Mouse (Mus musculus) heart, embryonic 16.5 days (tissue): Measurements from ENCODE around the gene Tut7. TPM values are rescaled to one million over a fixed set of nuclear protein-coding genes. Genes with fewer than 3 reads are reported as not detected.
A peak's percentile ranks its signal among the peaks of the same experiment; 100 is the strongest.

Source experiments
- ATAC-seq: fragments of 200-750 bp; cut with Nextera tagmentation; replicated peaks from 2 replicates; pipeline ENCODE4 v1.8.0; 2017; ENCODE audit warnings: moderate number of reproducible peaks; ENCODE audit not compliant: insufficient read depth, low FRiP score; ENCODE audit errors: extremely low read depth
- H3K27ac ChIP-seq: fragments of 300-500 bp; sonication (generic); 2 replicates; pipeline ENCODE4 v1.5.1; 2014; ENCODE audit warnings: mild to moderate bottlenecking, low read length, control low read depth, moderate library complexity
- H3K27me3 ChIP-seq: fragments of 300-500 bp; sonication (generic); 2 replicates; pipeline ENCODE4 v1.6.1; 2014; ENCODE audit warnings: low read length, mixed read lengths; ENCODE audit not compliant: control insufficient read depth, insufficient read depth
- H3K36me3 ChIP-seq: fragments of 300-500 bp; sonication (generic); 2 replicates; pipeline ENCODE4 v1.6.1; 2014; ENCODE audit not compliant: control insufficient read depth, insufficient read depth
- H3K4me1 ChIP-seq: fragments of 300-500 bp; sonication (generic); 2 replicates; pipeline ENCODE4 v1.6.1; 2014; ENCODE audit warnings: low read length, mixed read lengths; ENCODE audit not compliant: control insufficient read depth, insufficient read depth
- H3K4me2 ChIP-seq: fragments of 300-500 bp; sonication (generic); 2 replicates; pipeline ENCODE4 v1.6.1; 2014; ENCODE audit warnings: low read depth, mild to moderate bottlenecking, control low read depth, low read length
- H3K4me3 ChIP-seq: fragments of 300-500 bp; sonication (generic); 2 replicates; pipeline ENCODE4 v1.5.1; 2014; ENCODE audit warnings: mild to moderate bottlenecking, control low read depth, low read length
- H3K9ac ChIP-seq: fragments of 300-500 bp; sonication (generic); 2 replicates; pipeline ENCODE4 v1.6.1; 2014; ENCODE audit warnings: low read length, control low read depth
- H3K9me3 ChIP-seq: fragments of 300-500 bp; sonication (generic); replicated peaks from 2 replicates; pipeline ENCODE4 v1.6.1; 2016; ENCODE audit warnings: low read length; ENCODE audit not compliant: control insufficient read depth
- WGBS: fragments of 180-500 bp; shearing (Covaris S2); extraction: QIAGEN DNeasy Blood & Tissue Kit; methylation state at CpG from one replicate; pipeline ENCODE4 v1.1.7; 2014; 5-methylcytosine and 5-hydroxymethylcytosine counted together
- polyA plus RNA-seq: library from polyadenylated mRNA; unstranded; fragments of >200 nt; fragmentation: Nextera tagmentation; extraction: Ambion mirVana; gene quantifications from 2 replicates; pipeline ENCODE4 v1.2.1, GENCODE M21; 2015

Tut7 gene
- polyA plus RNA-seq, 1 experiment from 2014 or later, result 32.7 TPM

DNA sequence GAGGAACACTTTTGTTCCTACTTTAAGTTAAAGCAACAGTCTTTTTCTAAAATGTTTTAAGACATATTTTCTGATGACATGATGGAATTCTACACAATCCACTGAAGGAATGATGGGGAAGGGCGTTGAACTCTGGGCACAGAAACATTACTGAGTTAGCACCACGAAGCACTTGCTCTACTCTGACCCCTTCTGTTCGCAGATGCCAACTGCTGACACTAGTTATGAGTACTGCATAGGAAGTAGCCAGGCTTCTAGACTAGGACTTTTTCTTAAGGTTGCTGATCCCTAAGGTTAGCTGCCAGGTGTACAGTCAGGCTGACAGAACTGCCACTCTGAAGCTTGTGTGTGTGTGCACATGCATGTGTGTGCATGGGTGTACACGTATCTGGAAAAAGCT is 43.7 kb downstream of the Tut7 start:
- no peak overlapping the region for H3K4me3 ChIP-seq
- peaks cover 4% of the 10 kb centered on the region for H3K4me1 ChIP-seq
- H3K36me3 ChIP-seq, result peaks cover 54% of the 10 kb centered on the region
- 78% methylated on average over 4 of the region's 4 CpGs for WGBS
- H3K27me3 ChIP-seq, result no peaks in the 10 kb centered on the region
- ATAC-seq, result no peak
- H3K27ac ChIP-seq, result no peak overlapping the region
- H3K9ac ChIP-seq, result no peak overlapping the region
- H3K4me2 ChIP-seq, result no peak overlapping the region
- no peaks in the 10 kb centered on the region for H3K9me3 ChIP-seq

DNA sequence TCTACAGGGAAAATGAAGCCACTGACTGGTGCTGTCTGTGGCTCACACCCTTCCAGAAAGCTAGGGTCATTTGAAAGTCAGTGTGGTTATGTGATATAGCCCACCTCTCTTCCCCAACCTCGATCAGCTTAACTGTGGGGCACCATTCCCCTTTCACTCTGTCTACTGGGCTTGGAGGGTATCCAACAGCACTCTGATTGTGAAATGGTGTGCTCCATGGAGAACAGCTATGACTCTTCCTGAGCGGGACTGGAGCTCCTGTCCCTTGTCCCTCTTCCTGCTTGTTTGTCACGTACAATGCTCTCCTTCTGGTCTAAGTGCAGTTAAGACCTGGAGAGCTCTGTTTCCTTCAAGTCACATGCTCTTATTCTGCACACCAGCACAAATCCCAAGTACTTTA is 47.8 kb downstream of the Tut7 start:
- peaks cover 25% of the 10 kb centered on the region for H3K36me3 ChIP-seq
- H3K4me2 ChIP-seq, result 0 out of 2 replicates have a peak overlapping the region, but pooled peaks have one; percentile 7
- H3K9me3 ChIP-seq, result no peaks in the 10 kb centered on the region
- H3K27ac ChIP-seq, result peak overlapping the region; percentile 76
- H3K27me3 ChIP-seq, result no peaks in the 10 kb centered on the region
- H3K4me1 ChIP-seq, result peaks cover 12% of the 10 kb centered on the region
- ATAC-seq, result peak; percentile 67
- WGBS, result 39% methylated on average over 3 of the region's 3 CpGs
- no peak overlapping the region for H3K4me3 ChIP-seq
- H3K9ac ChIP-seq, result no peak overlapping the region

DNA sequence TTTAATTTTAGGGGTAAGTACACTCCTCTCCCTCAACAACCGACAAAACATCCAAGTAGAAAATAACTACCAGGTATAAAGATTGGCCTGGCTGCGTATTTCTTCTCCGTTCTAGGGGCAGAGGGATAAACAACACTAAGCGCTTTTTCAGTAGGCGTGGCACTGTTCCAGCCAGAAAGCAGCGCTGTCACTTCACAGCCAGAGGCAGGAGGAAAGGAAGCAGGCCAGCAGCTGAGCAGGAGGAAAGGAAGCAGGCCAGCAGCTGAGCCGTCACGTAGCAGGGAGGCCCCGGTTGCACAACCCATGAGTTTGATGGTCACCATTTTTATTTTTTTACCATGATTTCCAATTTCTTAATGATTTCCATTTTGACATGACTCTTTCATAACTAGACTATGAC is 51.7 kb downstream of the Tut7 start:
- Histone ChIP-seq H3K4me3 (peak overlapping the region; percentile 91; the same call in 1 of the 2 replicates), H3K36me3 (peaks cover 11% of the 10 kb centered on the region), H3K4me2 (peak overlapping the region; percentile 85), H3K4me1 (peaks cover 35% of the 10 kb centered on the region), H3K27me3 (no peaks in the 10 kb centered on the region), H3K9me3 (no peaks in the 10 kb centered on the region), H3K9ac (peak overlapping the region; percentile 92; the same call in 1 of the 2 replicates), H3K27ac (peak overlapping the region; percentile 100)
- peak; percentile 12 for ATAC-seq
- 9% methylated on average over 9 of the region's 9 CpGs for WGBS

DNA sequence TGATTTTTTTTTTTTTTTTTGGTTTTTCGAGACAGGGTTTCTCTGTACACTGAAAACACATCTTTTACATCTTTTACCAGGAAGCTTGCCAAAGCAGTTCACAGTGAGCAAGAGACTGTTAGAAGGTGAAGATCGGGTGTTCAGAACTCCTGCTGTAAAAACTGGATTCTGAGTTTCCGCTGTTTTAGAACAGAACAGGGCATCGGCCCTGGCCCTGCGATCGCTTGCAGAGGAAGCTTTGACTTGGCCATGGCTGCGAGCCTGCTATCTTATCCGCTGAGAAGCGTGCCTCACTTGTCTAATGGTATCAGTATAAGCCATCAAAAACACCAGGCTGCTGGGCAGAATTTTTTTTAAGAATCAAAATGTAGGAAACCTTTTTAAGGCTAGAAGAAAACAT is 52.1 kb downstream of the Tut7 start:
- no peak for ATAC-seq
- peaks cover 39% of the 10 kb centered on the region for H3K4me1 ChIP-seq
- peak overlapping the region; percentile 85 for H3K4me2 ChIP-seq

DNA sequence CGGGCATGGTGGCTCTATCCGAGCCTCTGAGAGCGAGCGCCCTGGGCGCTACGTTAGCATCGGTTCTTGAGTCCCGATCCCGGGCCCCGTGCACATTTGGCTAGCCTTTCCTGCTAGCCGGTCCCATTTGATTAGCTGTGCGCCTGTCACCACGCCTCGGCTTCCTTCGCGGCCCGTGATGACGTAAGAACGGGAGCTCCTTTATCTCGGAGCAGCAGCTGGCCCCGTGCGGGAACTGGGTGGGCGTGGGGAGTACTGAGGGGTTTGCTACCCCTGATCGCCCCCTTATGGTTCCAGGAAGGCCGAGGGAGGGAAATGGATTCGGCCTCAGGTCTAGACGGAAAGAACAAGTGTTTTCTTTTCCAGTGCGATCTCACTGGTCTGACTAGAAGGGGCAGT is 52.8 kb downstream of the Tut7 start:
- H3K9ac ChIP-seq, result peak overlapping the region; percentile 92
- H3K27ac ChIP-seq, result peak overlapping the region; percentile 100
- H3K4me3 ChIP-seq, result peak overlapping the region; percentile 91
- H3K4me2 ChIP-seq, result peak overlapping the region; percentile 85
- no peaks in the 10 kb centered on the region for H3K27me3 ChIP-seq
- peaks cover 11% of the 10 kb centered on the region for H3K36me3 ChIP-seq
- H3K4me1 ChIP-seq, result peaks cover 44% of the 10 kb centered on the region
- no peaks in the 10 kb centered on the region for H3K9me3 ChIP-seq
- WGBS, result under 1% methylated on average over 28 of the region's 28 CpGs
- ATAC-seq, result peak; percentile 75

More for the DNA sequence above, 52.1 kb downstream of the Tut7 start:
- WGBS, result 25% methylated on average over 9 of the region's 9 CpGs
- H3K36me3 ChIP-seq, result peaks cover 11% of the 10 kb centered on the region
- H3K27me3 ChIP-seq, result no peaks in the 10 kb centered on the region
- peak overlapping the region; percentile 91 for H3K4me3 ChIP-seq
- no peaks in the 10 kb centered on the region for H3K9me3 ChIP-seq
- peak overlapping the region; percentile 92 for H3K9ac ChIP-seq
- H3K27ac ChIP-seq, result peak overlapping the region; percentile 100

DNA sequence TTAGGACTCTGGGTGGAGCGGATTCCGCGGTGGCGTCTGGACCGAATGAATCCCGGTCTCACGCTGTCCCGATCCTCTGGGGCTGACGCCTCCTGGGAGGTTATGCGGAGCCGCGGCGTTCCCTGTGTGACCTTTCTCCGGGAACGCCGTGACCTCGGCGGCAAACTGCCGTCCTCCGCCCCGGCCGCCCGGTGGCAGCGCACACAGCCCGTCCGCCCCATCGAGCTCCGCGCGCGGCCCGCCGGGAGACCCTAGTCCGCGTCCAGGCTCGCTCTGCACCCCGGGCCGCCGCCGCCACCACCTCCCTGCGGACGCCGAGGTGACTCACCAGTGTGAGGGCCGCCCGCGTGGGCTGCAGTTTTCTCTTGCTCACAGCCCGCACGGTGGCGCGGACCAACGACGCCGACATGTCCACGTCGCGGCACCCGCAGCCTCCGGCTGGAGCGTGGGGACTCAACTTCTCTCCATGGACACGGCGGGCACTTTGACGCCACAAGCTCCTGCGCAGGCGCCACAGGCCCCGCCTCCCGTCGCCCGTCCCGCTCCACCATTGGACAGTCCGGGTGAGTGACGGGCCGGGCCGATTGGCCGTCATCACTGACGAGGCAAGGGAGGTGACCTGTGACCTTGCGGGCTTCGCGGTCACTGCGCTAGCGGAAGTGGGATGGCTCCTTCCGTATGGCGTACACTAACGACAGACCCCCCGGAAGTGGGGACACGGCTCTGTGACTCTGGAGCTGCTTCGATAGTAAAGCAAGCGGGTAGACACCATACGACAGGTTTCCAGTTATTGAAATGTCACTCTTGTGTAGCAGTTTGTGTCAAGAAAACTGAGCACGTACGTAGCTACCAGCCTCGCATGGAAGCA is 53.4 kb downstream of the Tut7 start, which contains the start of gene Isca1:
Isca1 (minus strand) TSS at position 515 of the 868 bp plus-strand sequence.
- ATAC-seq, result peak; percentile 95
- under 1% methylated on average over 91 of the region's 91 CpGs for WGBS
- H3K4me2 ChIP-seq, result peak within 1 kb of the TSS; percentile 85

DNA sequence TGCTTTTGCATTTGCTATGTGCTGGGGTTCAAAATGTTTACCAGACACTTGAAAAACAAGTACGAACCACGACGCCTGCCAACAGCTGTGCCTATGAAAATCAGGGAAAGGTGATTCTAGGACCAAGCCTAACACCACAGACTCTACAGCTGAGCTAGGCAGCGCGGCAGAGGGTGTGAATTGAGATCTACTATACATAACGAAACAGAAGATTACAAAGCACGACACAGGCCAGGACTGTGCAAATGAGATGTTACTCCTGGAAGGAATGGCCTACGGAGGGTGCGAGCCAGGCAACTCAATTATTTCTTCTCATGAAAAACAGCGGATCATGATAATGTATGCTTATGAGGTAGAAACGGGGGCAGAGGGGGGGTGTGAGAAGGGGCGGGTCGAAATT is 54.4 kb downstream of the Tut7 start:
- H3K9ac ChIP-seq, result peak overlapping the region; percentile 95
- H3K4me2 ChIP-seq, result peak overlapping the region; percentile 83
- no peaks in the 10 kb centered on the region for H3K9me3 ChIP-seq
- H3K4me1 ChIP-seq, result peaks cover 40% of the 10 kb centered on the region
- no peaks in the 10 kb centered on the region for H3K27me3 ChIP-seq
- peak overlapping the region; percentile 91 for H3K4me3 ChIP-seq
- WGBS, result 9% methylated on average over 13 of the region's 13 CpGs
- H3K27ac ChIP-seq, result peak overlapping the region; percentile 96
- peaks cover 6% of the 10 kb centered on the region for H3K36me3 ChIP-seq
- no peak for ATAC-seq

More for the DNA sequence above, 53.4 kb downstream of the Tut7 start, which contains the start of gene Isca1:
- Histone ChIP-seq H3K27ac (peak within 1 kb of the TSS; percentile 100), H3K27me3 (no peaks in the 10 kb centered on the region), H3K9ac (peak within 1 kb of the TSS; percentile 95), H3K4me3 (peak within 1 kb of the TSS; percentile 91), H3K9me3 (no peaks in the 10 kb centered on the region), H3K36me3 (peaks cover 11% of the 10 kb centered on the region), H3K4me1 (peaks cover 40% of the 10 kb centered on the region)

DNA sequence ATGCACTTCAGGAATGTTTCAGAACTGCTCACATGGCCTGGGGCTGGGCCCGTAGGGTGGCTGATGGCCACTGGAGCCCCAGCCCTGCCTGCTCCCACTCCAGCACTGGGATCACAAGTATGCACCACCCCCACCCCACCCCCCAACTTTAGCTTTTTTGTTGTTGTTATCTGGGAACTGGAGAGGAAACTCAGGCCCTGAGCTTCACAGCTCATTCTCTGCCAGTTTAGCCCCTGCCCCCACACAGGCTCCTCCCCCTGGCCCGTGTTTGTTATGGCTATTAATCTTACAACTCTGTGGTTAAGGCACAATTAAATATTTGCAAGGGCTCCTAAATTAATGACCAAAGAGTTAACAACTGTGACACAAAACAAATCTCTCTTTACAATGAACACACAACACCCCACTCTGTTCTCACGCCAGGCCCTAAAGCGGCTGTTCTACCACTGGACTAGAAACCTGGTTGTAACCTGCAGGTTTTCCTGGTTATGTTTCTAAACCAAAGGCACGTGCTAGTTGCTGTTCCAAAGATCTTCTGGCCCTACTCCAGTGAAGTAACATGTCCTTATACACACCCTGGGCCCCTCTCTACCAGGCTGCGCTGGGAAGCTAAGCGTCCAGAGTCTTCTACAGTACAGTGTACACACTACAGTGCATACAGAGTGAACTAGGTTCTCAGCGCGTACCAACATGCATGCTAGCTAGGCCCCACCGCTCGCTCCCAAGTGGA is 56.0 kb downstream of the Tut7 start:
- Histone ChIP-seq H3K27me3 (no peaks in the 10 kb centered on the region), H3K4me3 (peak overlapping the region; percentile 91), H3K27ac (peak overlapping the region; percentile 29), H3K36me3 (peaks cover 15% of the 10 kb centered on the region), H3K4me2 (peak overlapping the region; percentile 83), H3K9ac (peak overlapping the region; percentile 33), H3K9me3 (no peaks in the 10 kb centered on the region), H3K4me1 (peaks cover 43% of the 10 kb centered on the region)
- WGBS, result 46% methylated on average over 11 of the region's 11 CpGs
- ATAC-seq, result no peak
